Mouse (Mus musculus) liver, embryonic 14.5 days (tissue): ENCODE measurements around the gene Iqcc. TPM values are rescaled to one million over a fixed set of nuclear protein-coding genes. Genes with fewer than 3 reads are reported as not detected.

Experiments used
- ATAC-seq: fragments of 200-750 bp; cut with Nextera tagmentation; 2 replicates; pipeline ENCODE4 v1.8.0; 2017; ENCODE audit warnings: moderate number of reproducible peaks, mild to moderate bottlenecking, moderate library complexity; ENCODE audit not compliant: insufficient read depth
- DNase-seq, 3 experiments: peaks; one replicate each; pipeline ENCODE4 v3.0.0-alpha.2; 2012 to 2013; ENCODE audit warnings: low read depth in 3 of 3, low spot score in 3 of 3
- H3K27ac ChIP-seq: fragments of 300-500 bp; sonication (generic); 2 replicates; pipeline ENCODE4 v1.5.1; 2014; ENCODE audit warnings: moderate library complexity, mild to moderate bottlenecking, control low read depth, inconsistent platforms
- H3K27me3 ChIP-seq: fragments of 300-500 bp; sonication (generic); 2 replicates; pipeline ENCODE4 v1.6.1; 2014; ENCODE audit warnings: mild to moderate bottlenecking, low read length, moderate library complexity; ENCODE audit not compliant: control insufficient read depth, insufficient read depth
- H3K36me3 ChIP-seq: fragments of 300-500 bp; sonication (generic); replicated peaks from 2 replicates; pipeline ENCODE4 v1.6.1; 2014; ENCODE audit warnings: low read depth; ENCODE audit not compliant: control insufficient read depth, insufficient read depth
- H3K4me1 ChIP-seq, 2 experiments: fragments of 200-500 bp in 1 of 2; fragments of 300-500 bp in 1 of 2; sonication (generic) in 1 of 2; replicated peaks; 2 replicates each; pipeline ENCODE4 v1.6.1; 2012 to 2014; ENCODE audit warnings: antibody characterized with exemption in 1 of 2, inconsistent platforms in 1 of 2, low read length in 1 of 2; ENCODE audit not compliant: control insufficient read depth in 2 of 2, insufficient read depth in 2 of 2
- H3K4me2 ChIP-seq: fragments of 300-500 bp; sonication (generic); 2 replicates; pipeline ENCODE4 v1.6.1; 2014; ENCODE audit warnings: low read depth, mild to moderate bottlenecking, control low read depth, moderate library complexity
- H3K4me3 ChIP-seq, 2 experiments: fragments of 200-500 bp in 1 of 2; fragments of 300-500 bp in 1 of 2; sonication (generic) in 1 of 2; 2 replicates each; pipeline ENCODE4 v1.5.1; 2012 to 2014; ENCODE audit warnings: low read depth in 2 of 2, low read length in 2 of 2, mild to moderate bottlenecking in 2 of 2, control low read depth in 1 of 2, inconsistent platforms in 1 of 2, moderate library complexity in 1 of 2; ENCODE audit not compliant: insufficient read depth in 1 of 2
- H3K9ac ChIP-seq: fragments of 300-500 bp; sonication (generic); replicated peaks from 2 replicates; pipeline ENCODE4 v1.6.1; 2014; ENCODE audit warnings: mild to moderate bottlenecking, control low read depth, moderate library complexity
- H3K9me3 ChIP-seq: fragments of 300-500 bp; sonication (generic); 2 replicates; pipeline ENCODE4 v1.6.1; 2016; ENCODE audit warnings: low read length, mixed read lengths; ENCODE audit not compliant: control insufficient read depth
- CTCF ChIP-seq: IDR thresholded peaks from 2 replicates; pipeline ENCODE4 v1.5.1; 2016; ENCODE audit warnings: antibody characterized with exemption, low read depth, control low read depth
- EP300 ChIP-seq: IDR thresholded peaks from 2 replicates; pipeline ENCODE4 v1.6.1; 2016; ENCODE audit warnings: antibody characterized with exemption, low read depth
- WGBS: fragments of 180-500 bp; shearing (Covaris S2); extraction: QIAGEN DNeasy Blood & Tissue Kit; methylation state at CpG from one replicate; pipeline ENCODE4 v1.1.7; 2014; ENCODE audit not compliant: insufficient replicate concordance; 5-methylcytosine and 5-hydroxymethylcytosine counted together
- polyA plus RNA-seq, 2 experiments: library from polyadenylated mRNA; depleted of rRNA in 1 of 2; stranded (reverse) in 1 of 2; unstranded in 1 of 2; fragments of >200 nt; fragmentation: Nextera tagmentation in 1 of 2; extraction: Ambion mirVana in 1 of 2; gene quantifications; 2 replicates each; pipeline versions ENCODE4 v1.2.1 to v1.2.3; 2012 to 2014

The Iqcc gene
- polyA plus RNA-seq, 2 experiments = 7.0 to 8.8 TPM

GRCm38 (mm10) chr4:129622803-129623535 is 4.1 kb upstream of the Iqcc start:
- H3K27ac ChIP-seq = peak overlapping the region; percentile 79; the same call in 1 of the 2 replicates

GRCm38 (mm10) chr4:129622120-129622802 is 3.4 kb upstream of the Iqcc start:
- Histone ChIP-seq H3K4me2 (peak overlapping the region; percentile 97; the same call in 1 of the 2 replicates), H3K9ac (no peak overlapping the region), H3K36me3 (peaks cover 7% of the 10 kb centered on the region), H3K4me3 (no peak overlapping the region), H3K27ac (no peak overlapping the region), H3K27me3 (no peaks in the 10 kb centered on the region), H3K4me1 (peaks cover 25 to 30% of the 10 kb centered on the region in 2 experiments), H3K9me3 (no peaks in the 10 kb centered on the region)
- ATAC-seq (no peak), DNase-seq (no peak)
- WGBS = 74% methylated on average over 11 of the region's 11 CpGs
- TF ChIP-seq EP300 (no peak), CTCF (no peak)

More at GRCm38 (mm10) chr4:129622803-129623535, 4.1 kb upstream of the Iqcc start:
- no peak for DNase-seq
- no peak for ATAC-seq
- Histone ChIP-seq H3K4me3 (peak overlapping the region; percentile 74 to 77), H3K9ac (peak overlapping the region; percentile 87), H3K4me1 (peaks cover 25 to 30% of the 10 kb centered on the region in 2 experiments), H3K27me3 (no peaks in the 10 kb centered on the region), H3K9me3 (no peaks in the 10 kb centered on the region), H3K36me3 (peaks cover 13% of the 10 kb centered on the region), H3K4me2 (peak overlapping the region; percentile 97)
- WGBS = 28% methylated on average over 8 of the region's 8 CpGs
- TF ChIP-seq EP300 = no peak
- no peak for TF ChIP-seq CTCF

- no peak overlapping the region for H3K4me2 ChIP-seq
- H3K9ac ChIP-seq = no peak overlapping the region
- no peak for ATAC-seq
- H3K27ac ChIP-seq = no peak overlapping the region
- 71% methylated on average over 8 of the region's 8 CpGs for WGBS
- TF ChIP-seq CTCF (no peak), EP300 (no peak)
- peaks cover 25 to 30% of the 10 kb centered on the region in 2 experiments for H3K4me1 ChIP-seq
- H3K9me3 ChIP-seq = no peaks in the 10 kb centered on the region
- no peak for DNase-seq
- H3K36me3 ChIP-seq = no peaks in the 10 kb centered on the region; the same call in 1 of the 2 replicates
- no peaks in the 10 kb centered on the region for H3K27me3 ChIP-seq
- no peak overlapping the region for H3K4me3 ChIP-seq
Observed at GRCm38 (mm10) chr4:129621283-129621841, 2.5 kb upstream of the Iqcc start.

- TF ChIP-seq CTCF = no peak
- no peak for TF ChIP-seq EP300
- ATAC-seq = no peak
- 80% methylated on average over 11 of the region's 11 CpGs for WGBS
- H3K27me3 ChIP-seq = no peaks in the 10 kb centered on the region
- no peaks in the 10 kb centered on the region; the same call in 1 of the 2 replicates for H3K36me3 ChIP-seq
- H3K4me1 ChIP-seq = peaks cover 25 to 29% of the 10 kb centered on the region in 2 experiments
- no peak for DNase-seq
- H3K9ac ChIP-seq = no peak overlapping the region
- H3K4me2 ChIP-seq = no peak overlapping the region
- no peak overlapping the region for H3K4me3 ChIP-seq
- no peak overlapping the region for H3K27ac ChIP-seq
- H3K9me3 ChIP-seq = no peaks in the 10 kb centered on the region
Observed at GRCm38 (mm10) chr4:129620419-129621282, 1.8 kb upstream of the Iqcc start.
